Comparison of ENCODE assay signal across 9 mouse cellular contexts in genomic region chr11:34112781-34113380, GRCm38 (mm10). TPM values are rescaled to one million over a fixed set of nuclear protein-coding genes. Genes with fewer than 3 reads are reported as not detected.
DNase-seq lines count a peak whose midpoint lies in the region; ATAC-seq and TF ChIP-seq lines count a peak whose summit lies in the region.
"Had no signal": no experiment of that assay in that cellular context is flagged by ENCODE, and none has a peak within 500 bp of the region (broad histone marks: within the 10 kb centered on the region; RNA-seq: fewer than 3 reads in every experiment).

No protein-coding gene starts in this region.

- peak; percentile 95 for TF ChIP-seq EP300 in ES-Bruce4 (IDR thresholded peaks at IDR 0.05; ENCODE audit: insufficient read depth, low read depth, low read length)

- TF ChIP-seq POLR2A in ES-Bruce4 (IDR thresholded peaks at IDR 0.05; ENCODE audit: insufficient read depth, low read length): no peak

- no peak for TF ChIP-seq CTCF in ES-Bruce4 (IDR thresholded peaks at IDR 0.05; ENCODE audit: low read depth, low read length)

- no peak overlapping the region for H3K9ac ChIP-seq in ES-Bruce4 (ENCODE audit: low read depth, poor library complexity, severe bottlenecking)
- H3K9ac ChIP-seq in forebrain, embryonic 16.5 days (replicated peaks; ENCODE audit: low read depth, low read length): no peak overlapping the region

- H3K36me3 ChIP-seq in ES-Bruce4 (ENCODE audit: control insufficient read depth, insufficient read depth, low read length, poor library complexity, severe bottlenecking): no peaks in the 10 kb centered on the region
- no peaks in the 10 kb centered on the region for H3K36me3 ChIP-seq in forebrain, embryonic 16.5 days (ENCODE audit: control insufficient read depth, insufficient read depth)

- H3K4me3 ChIP-seq in ES-Bruce4 (ENCODE audit: low read depth, low read length): no peak overlapping the region
- no peak overlapping the region for H3K4me3 ChIP-seq in forebrain, embryonic 16.5 days (replicated peaks; ENCODE audit: low read length)

- 8% methylated on average over 4 of the region's 4 CpGs for WGBS in forebrain, embryonic 16.5 days

- peaks cover 8% of the 10 kb centered on the region for H3K4me1 ChIP-seq in ES-Bruce4 (ENCODE audit: control insufficient read depth, insufficient read depth, low read length)
- peaks cover 8% of the 10 kb centered on the region for H3K4me1 ChIP-seq in forebrain, embryonic 16.5 days (replicated peaks; ENCODE audit: control insufficient read depth, insufficient read depth, low read length)

- H3K27me3 ChIP-seq in ES-Bruce4 (ENCODE audit: control insufficient read depth, insufficient read depth, low read length, poor library complexity, severe bottlenecking): no peaks in the 10 kb centered on the region
- no peaks in the 10 kb centered on the region for H3K27me3 ChIP-seq in forebrain, embryonic 16.5 days (replicated peaks; ENCODE audit: control insufficient read depth, insufficient read depth, low read length)

- intact Hi-C loops in left cerebral cortex, postnatal 14 days (cut with DNase I): no loop called here

- ATAC-seq in cerebellum, adult (ENCODE audit: insufficient number of reproducible peaks, low FRiP score, low TSS enrichment): peak; percentile 52; the same call in 1 of the 2 replicates
- peak; percentile 98 for ATAC-seq in forebrain, embryonic 16.5 days

- no peaks in the 10 kb centered on the region for H3K9me3 ChIP-seq in ES-Bruce4 (replicated peaks; ENCODE audit: control insufficient read depth, insufficient read depth, low read length, poor library complexity, severe bottlenecking)
- no peaks in the 10 kb centered on the region for H3K9me3 ChIP-seq in forebrain, embryonic 16.5 days (ENCODE audit: control insufficient read depth, low read length)

- H3K27ac ChIP-seq in ES-Bruce4 (ENCODE audit: insufficient read depth, low read length): peak overlapping the region; percentile 81
- no peak overlapping the region for H3K27ac ChIP-seq in forebrain, embryonic 16.5 days (ENCODE audit: low read length)

- H3K4me2 ChIP-seq in forebrain, embryonic 16.5 days (ENCODE audit: low read length): no peak overlapping the region

- DNase-seq in cerebellum, adult 8-10 months: no peak
- peak; percentile 36 to 69 for DNase-seq in left cerebral cortex, postnatal 14 days (ENCODE audit: low spot score in 2 of 2)
- DNase-seq in adrenal gland, postnatal 25 days: no peak
- no peak for DNase-seq in gastrocnemius, postnatal 25 days
- DNase-seq in adrenal gland, postnatal 36 days: no peak

RNA-seq across cellular contexts. Expression of gene 4930469K13Rik, which starts 14.5 kb away (rescaled TPM):
- not detected in 2 replicates for polyA plus RNA-seq in ES-Bruce4 (2011; ENCODE audit: insufficient read depth, insufficient read length, low read depth, missing spikeins)
- polyA plus RNA-seq in forebrain, embryonic 16.5 days (2015; fragmentation: Nextera tagmentation; extraction: Ambion mirVana): not detected in 2 replicates
- total RNA-seq in left cerebral cortex, postnatal 14 days (2021): not detected
- not detected in 2 replicates for total RNA-seq in adrenal gland, postnatal 25 days (2021)
- not detected for total RNA-seq in gastrocnemius, postnatal 25 days (2021)
- not detected for total RNA-seq in adrenal gland, postnatal 36 days (2021)
- total RNA-seq: layer of hippocampus, postnatal 25 days had no signal

Comparison
In these comparisons a context has a peak if more than half of its experiments do, and no peak if none do; other contexts are left out.
1. DNase-seq: peak in left cerebral cortex, postnatal 14 days (2 of 2); none in cerebellum, adult 8-10 months (single experiment), adrenal gland, postnatal 25 days (single experiment), gastrocnemius, postnatal 25 days (single experiment) and adrenal gland, postnatal 36 days (0 of 2).